Mouse (Mus musculus) CH12.LX (cell line): ENCODE measurements around the gene Mdm4. TPM values are rescaled to one million over a fixed set of nuclear protein-coding genes. Genes with fewer than 3 reads are reported as not detected.

Source experiments
- DNase-seq: peaks from one replicate; pipeline ENCODE4 v3.0.0-alpha.2; 2013; ENCODE audit errors: extremely low read depth
- H3K27ac ChIP-seq: 2 replicates; pipeline ENCODE4 v1.5.1; 2012; ENCODE audit warnings: low read depth, mild to moderate bottlenecking, control low read depth, moderate library complexity; ENCODE audit not compliant: insufficient read depth
- H3K27me3 ChIP-seq: replicated peaks from 2 replicates; pipeline ENCODE3; 2012; ENCODE audit warnings: inconsistent platforms
- H3K36me3 ChIP-seq, 2 experiments: replicated peaks in 1 of 2; 2 replicates each; pipeline versions ENCODE3 to v1.6.1; 2012; ENCODE audit warnings: inconsistent platforms in 1 of 2, low read length in 1 of 2, mild to moderate bottlenecking in 1 of 2, mixed read lengths in 1 of 2, moderate library complexity in 1 of 2; ENCODE audit not compliant: control insufficient read depth in 1 of 2, insufficient read depth in 1 of 2
- H3K4me1 ChIP-seq, 2 experiments: 2 replicates each; pipeline ENCODE4 v1.6.1; 2012; ENCODE audit warnings: inconsistent platforms in 1 of 2, moderate library complexity in 1 of 2; ENCODE audit not compliant: insufficient read depth in 2 of 2, control insufficient read depth in 1 of 2
- H3K4me2 ChIP-seq: 2 replicates; pipeline ENCODE4 v1.6.1; 2012; ENCODE audit warnings: low read depth, mild to moderate bottlenecking, control low read depth; ENCODE audit not compliant: poor library complexity, insufficient read depth, severe bottlenecking
- H3K4me3 ChIP-seq, 3 experiments: fragments of 150-350 bp in 1 of 3; sonication (generic) in 1 of 3; replicated peaks in 1 of 3; 2 replicates each; pipeline versions ENCODE3 to v1.5.1; 2011 to 2012; ENCODE audit warnings: low read depth in 2 of 3, low read length in 2 of 3, mild to moderate bottlenecking in 2 of 3, moderate library complexity in 2 of 3, control low read depth in 1 of 3, improper control_type of control experiment in 1 of 3, inconsistent platforms in 1 of 3, mixed read lengths in 1 of 3; ENCODE audit not compliant: poor library complexity in 1 of 3
- H3K79me2 ChIP-seq: replicated peaks from 2 replicates; pipeline ENCODE4 v1.6.1; 2012; ENCODE audit warnings: mild to moderate bottlenecking, moderate library complexity; ENCODE audit not compliant: control insufficient read depth, poor library complexity, insufficient read depth, severe bottlenecking; ENCODE audit errors: extremely low read depth
- H3K9ac ChIP-seq: 2 replicates; pipeline ENCODE4 v1.6.1; 2012; ENCODE audit warnings: low read depth, mild to moderate bottlenecking, control low read depth, moderate library complexity; ENCODE audit not compliant: insufficient read depth
- H3K9me3 ChIP-seq: replicated peaks from 2 replicates; pipeline ENCODE3; 2012; ENCODE audit warnings: low read length, inconsistent platforms, mixed read lengths
- CHD2 ChIP-seq: IDR thresholded peaks from 2 replicates; pipeline ENCODE4 v1.6.1; 2011; ENCODE audit warnings: low read length, improper control_type of control experiment
- CTCF ChIP-seq, 2 experiments: IDR thresholded peaks in 1 of 2; conservative IDR thresholded peaks in 1 of 2; 2 replicates each; pipeline ENCODE4 v1.5.1; 2011 to 2012; ENCODE audit warnings: low read depth in 2 of 2, low read length in 2 of 2, improper control_type of control experiment in 1 of 2, inconsistent platforms in 1 of 2, mild to moderate bottlenecking in 1 of 2, moderate library complexity in 1 of 2
- EP300 ChIP-seq: IDR thresholded peaks from 2 replicates; pipeline ENCODE4 v1.6.1; 2011; ENCODE audit warnings: low read length, improper control_type of control experiment
- HCFC1 ChIP-seq: IDR thresholded peaks from 2 replicates; pipeline ENCODE4 v1.6.1; 2012; ENCODE audit warnings: low read depth, mild to moderate bottlenecking, inconsistent platforms, low read length, improper control_type of control experiment
- JUN ChIP-seq: IDR thresholded peaks from 2 replicates; pipeline ENCODE4 v1.6.1; 2011; ENCODE audit warnings: low read depth, mild to moderate bottlenecking, low read length, improper control_type of control experiment, moderate library complexity; ENCODE audit not compliant: insufficient read depth
- JUND ChIP-seq: conservative IDR thresholded peaks from 2 replicates; pipeline ENCODE4 v1.6.1; 2011; ENCODE audit warnings: low read depth, low read length, improper control_type of control experiment
- MAX ChIP-seq: IDR thresholded peaks from 2 replicates; pipeline ENCODE4 v1.6.1; 2011; ENCODE audit warnings: low read length, improper control_type of control experiment
- MEF2A ChIP-seq: IDR thresholded peaks from 2 replicates; pipeline ENCODE4 v1.6.1; 2014; ENCODE audit warnings: low read depth, mild to moderate bottlenecking, inconsistent platforms, low read length, improper control_type of control experiment, borderline replicate concordance
- MYC ChIP-seq: IDR thresholded peaks from 2 replicates; pipeline ENCODE4 v1.6.1; 2011; ENCODE audit warnings: low read depth, mild to moderate bottlenecking, improper control_type of control experiment, low read length
- PAX5 ChIP-seq: IDR thresholded peaks from 2 replicates; pipeline ENCODE4 v1.6.1; 2012; ENCODE audit warnings: low read length, inconsistent platforms, mixed read lengths
- RCOR1 ChIP-seq: conservative IDR thresholded peaks from 2 replicates; pipeline ENCODE4 v1.6.1; 2012; ENCODE audit warnings: low read depth, mild to moderate bottlenecking, inconsistent platforms, low read length, improper control_type of control experiment
- UBTF ChIP-seq: IDR thresholded peaks from 2 replicates; pipeline ENCODE4 v1.6.1; 2012; ENCODE audit warnings: low read depth, mild to moderate bottlenecking, inconsistent platforms, low read length, improper control_type of control experiment, moderate library complexity
- dilution Hi-C: fragments of 300-500 bp; cut with MboI; formaldehyde crosslinking; loops from 2 replicates; pipeline ENCODE4 v1.14.3; 2020; ENCODE audit warnings: low sequenced_read_pairs; ENCODE audit not compliant: extremely low pct_unique_long_range_greater_than_20kb, extremely low pct_ligation_motif_present
- in situ Hi-C: fragments of 300-500 bp; cut with MboI; formaldehyde crosslinking; loops from 3 replicates; pipeline ENCODE4 v1.14.3; 2019; ENCODE audit warnings: low sequenced_read_pairs, low pct_ligation_motif_present, low pct_unique_long_range_greater_than_20kb, mixed read lengths
- polyA plus RNA-seq: library from polyadenylated mRNA; unstranded; fragments of >175 nt; gene quantifications from 2 replicates; pipeline ENCODE4 v1.2.1, GENCODE M21; 2012; ENCODE audit warnings: low read depth; ENCODE audit not compliant: insufficient read length
- total RNA-seq, 2 experiments: library from RNA; depleted of rRNA; stranded (reverse); fragments of 300-350 nt in 1 of 2; fragments of >200 nt in 1 of 2; gene quantifications; 2 replicates each; pipeline ENCODE4 v1.2.3; 2012 to 2014

Mdm4 gene
- total and polyA plus RNA-seq, 3 experiments = 66.5 to 107 (median 78.9) TPM

GRCm38 (mm10) chr1:132964691-132965090, 65.7 kb downstream of the Mdm4 start:
- Histone ChIP-seq H3K79me2 (no peaks in the 10 kb centered on the region), H3K27me3 (peaks cover 69% of the 10 kb centered on the region), H3K4me3 (no peak overlapping the region), H3K27ac (no peak overlapping the region), H3K36me3 (no peaks in the 10 kb centered on the region), H3K4me1 (no peaks in the 10 kb centered on the region), H3K4me2 (no peak overlapping the region), H3K9me3 (no peaks in the 10 kb centered on the region), H3K9ac (no peak overlapping the region)
- in situ Hi-C loops = loop anchor here (25.0 kb wide), 1 partner anchor 202 kb away; no protein-coding TSS in a partner anchor
- no peak for DNase-seq
- no peak for TF ChIP-seq CTCF (conservative IDR thresholded peaks at IDR 0.05 in 1 of 2, IDR thresholded peaks at IDR 0.05 in 1 of 2; ENCODE audit: low read depth in 2 of 2, low read length in 2 of 2)
- no peak for TF ChIP-seq MAX
- no peak for TF ChIP-seq EP300
- TF ChIP-seq HCFC1 = no peak
- TF ChIP-seq, all 38 proteins: peak for 0
- dilution Hi-C loops = no loop called here

- no peak overlapping the region for H3K4me3 ChIP-seq
- no peak overlapping the region for H3K4me2 ChIP-seq
- peaks cover 75% of the 10 kb centered on the region for H3K27me3 ChIP-seq
- DNase-seq = no peak
- no peak for TF ChIP-seq UBTF
- no peak for TF ChIP-seq PAX5
- TF ChIP-seq MYC = no peak
- TF ChIP-seq MAX = no peak
- TF ChIP-seq HCFC1 = no peak
- TF ChIP-seq JUN = no peak
- TF ChIP-seq CHD2 = no peak
- H3K27ac ChIP-seq = no peak overlapping the region
- dilution Hi-C loops (no loop called here), in situ Hi-C loops (loop anchor here (25.0 kb wide), 1 partner anchor 202 kb away; no protein-coding TSS in a partner anchor)
- no peaks in the 10 kb centered on the region for H3K36me3 ChIP-seq
- H3K9me3 ChIP-seq = no peaks in the 10 kb centered on the region
- no peaks in the 10 kb centered on the region for H3K79me2 ChIP-seq
- H3K9ac ChIP-seq = no peak overlapping the region
- H3K4me1 ChIP-seq = no peaks in the 10 kb centered on the region
Measured at GRCm38 (mm10) chr1:132964106-132964505, 66.3 kb downstream of the Mdm4 start.

GRCm38 (mm10) chr1:132961751-132962150, 68.6 kb downstream of the Mdm4 start:
- Histone ChIP-seq H3K27ac (no peak overlapping the region), H3K4me3 (no peak overlapping the region), H3K36me3 (no peaks in the 10 kb centered on the region), H3K4me2 (no peak overlapping the region), H3K27me3 (peaks cover 88% of the 10 kb centered on the region), H3K79me2 (no peaks in the 10 kb centered on the region), H3K9ac (no peak overlapping the region), H3K4me1 (no peaks in the 10 kb centered on the region), H3K9me3 (no peaks in the 10 kb centered on the region)
- in situ Hi-C loops = loop anchor here (25.0 kb wide), 1 partner anchor 199 kb away; no protein-coding TSS in a partner anchor
- dilution Hi-C loops = no loop called here
- TF ChIP-seq MYC = no peak
- TF ChIP-seq RCOR1 = no peak
- no peak for TF ChIP-seq MEF2A
- no peak for TF ChIP-seq JUND
- no peak for DNase-seq
